Mouse (Mus musculus) embryo, embryonic 10 days (tissue): ENCODE measurements at regions not wholly inside any gene's neighbourhood (a gene's known extent, or its start where the extent isn't known, plus 50 kb on each side); places are given as distances from the start of the nearest gene placed in this dataset.
A peak's percentile ranks its signal among the peaks of the same experiment; 100 is the strongest.
"Not testable (repeated sequence)": the region's sequence is repeated elsewhere in the genome, so short reads cannot be mapped to it uniquely, and the experiment has no call there.

Experiments used
- DNase-seq: peaks from one replicate; pipeline ENCODE4 v3.0.0-alpha.2; 2015; ENCODE audit warnings: low spot score

GRCm38 (mm10) chr3:101224091-101224490 lies 63.6 kb downstream of the Cd2 start:
- DNase-seq = no peak

GRCm38 (mm10) chr3:101219897-101220296 lies 67.8 kb downstream of the Cd2 start:
- no peak for DNase-seq

- no peak for DNase-seq
These were observed 71.0 kb downstream of the Cd2 start for GRCm38 (mm10) chr3:101216711-101217110.

- no peak for DNase-seq
These were observed 74.6 kb downstream of the Cd2 start for GRCm38 (mm10) chr3:101213212-101213562.

GRCm38 (mm10) chr3:101212403-101213211 lies 75.1 kb downstream of the Cd2 start:
- peak; percentile 41 for DNase-seq

- no peak for DNase-seq
These were observed 75.8 kb downstream of the Cd2 start for GRCm38 (mm10) chr3:101211936-101212335.

GRCm38 (mm10) chr3:101209546-101209945 lies 78.2 kb downstream of the Cd2 start:
- no peak for DNase-seq

GRCm38 (mm10) chr3:101208751-101209150 lies 79.0 kb downstream of the Cd2 start:
- no peak for DNase-seq

GRCm38 (mm10) chr3:101206172-101206571 lies 81.6 kb downstream of the Cd2 start:
- DNase-seq = not testable (repeated sequence)

- DNase-seq = no peak
These were observed 84.6 kb upstream of the Ptgfrn start for GRCm38 (mm10) chr3:101194725-101195124.

GRCm38 (mm10) chr3:101194319-101194718 lies 84.2 kb upstream of the Ptgfrn start:
- no peak for DNase-seq

- no peak for DNase-seq
These were observed 81.4 kb upstream of the Ptgfrn start for GRCm38 (mm10) chr3:101191298-101191986.

- no peak for DNase-seq
These were observed 71.9 kb upstream of the Ptgfrn start for GRCm38 (mm10) chr3:101181958-101182357.

- DNase-seq = no peak
These were observed 63.9 kb upstream of the Ptgfrn start for GRCm38 (mm10) chr3:101173954-101174353.

GRCm38 (mm10) chr3:101170037-101171019 lies 60.2 kb upstream of the Ptgfrn start:
- DNase-seq = peak; percentile 73

GRCm38 (mm10) chr3:101167026-101167425 lies 56.9 kb upstream of the Ptgfrn start:
- no peak for DNase-seq

- DNase-seq = no peak
These were observed 56.5 kb upstream of the Ptgfrn start for GRCm38 (mm10) chr3:101166580-101166979.

- peak; percentile 36 for DNase-seq
These were observed 55.2 kb upstream of the Ptgfrn start for GRCm38 (mm10) chr3:101165261-101165660.

- DNase-seq = no peak
These were observed 54.7 kb upstream of the Ptgfrn start for GRCm38 (mm10) chr3:101164771-101165170.

GRCm38 (mm10) chr3:101163991-101164434 lies 53.9 kb upstream of the Ptgfrn start:
- peak; percentile 36 for DNase-seq

- peak; percentile 56 for DNase-seq
These were observed 53.3 kb upstream of the Ptgfrn start for GRCm38 (mm10) chr3:101163160-101163990.
